Mouse (Mus musculus) layer of hippocampus, postnatal 25 days (tissue): ENCODE measurements at regions not wholly inside any gene's neighbourhood (a gene's known extent, or its start where the extent isn't known, plus 50 kb on each side); places are given as distances from the start of the nearest gene placed in this dataset.
"Not testable (repeated sequence)": the region's sequence is repeated elsewhere in the genome, so short reads cannot be mapped to it uniquely, and the experiment has no call there.

Source experiments
- DNase-seq, 2 experiments: peaks; one replicate each; pipeline ENCODE4 v3.0.0; 2022; ENCODE audit warnings: mixed read lengths in 2 of 2, low spot score in 1 of 2; ENCODE audit errors: extremely low spot score in 1 of 2

DNA sequence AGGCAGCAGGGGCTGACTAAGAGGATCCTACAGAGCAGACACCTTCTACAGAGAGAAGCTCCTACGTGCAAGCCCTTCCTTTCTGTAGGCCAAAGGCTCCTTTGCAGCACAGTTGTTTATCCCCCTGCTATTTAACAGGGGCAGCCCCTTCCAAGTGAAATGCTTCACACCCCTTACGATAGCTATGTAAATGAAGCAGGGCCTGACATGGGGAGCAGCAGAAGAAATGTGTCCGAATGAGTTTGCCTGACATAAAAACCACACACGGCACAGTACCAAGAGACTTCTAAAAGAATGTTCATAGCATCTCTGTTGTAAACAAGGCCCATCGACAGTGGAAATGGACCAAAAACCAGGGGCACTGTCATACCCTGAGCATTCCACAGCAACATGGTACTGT is 259.3 kb upstream of the Smim15 start:
- DNase-seq: no peak

GRCm38 (mm10) chr13:107781741-107782140 is 262.5 kb upstream of the Smim15 start:
- DNase-seq: no peak

- no peak for DNase-seq
These were observed 263.0 kb upstream of the Smim15 start for GRCm38 (mm10) chr13:107781221-107781620.

DNA sequence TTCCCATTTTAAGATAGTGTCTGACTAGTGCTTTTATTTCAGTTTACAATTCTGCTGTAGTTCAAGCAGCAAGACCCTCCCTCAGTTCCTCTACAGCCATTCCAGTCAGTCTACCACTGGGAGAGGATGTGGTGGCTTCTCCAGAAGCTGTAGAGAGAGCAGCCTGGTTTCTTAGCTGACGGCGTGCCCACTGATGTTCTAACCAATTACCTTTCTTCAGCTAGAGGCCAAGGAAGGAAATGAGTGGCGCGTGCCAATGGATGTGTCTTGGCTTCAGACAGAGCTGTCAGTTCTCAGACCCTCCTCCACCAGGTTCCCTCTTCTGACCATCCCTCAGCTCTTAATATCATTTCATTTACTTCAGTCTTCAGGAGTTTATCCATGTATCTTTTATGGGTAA is 264.7 kb upstream of the Smim15 start:
- no peak for DNase-seq

- not testable (repeated sequence) for DNase-seq
These were observed 269.7 kb upstream of the Smim15 start for GRCm38 (mm10) chr13:107774499-107774898.

- DNase-seq: no peak
These were observed 277.0 kb upstream of the Smim15 start for GRCm38 (mm10) chr13:107767262-107767624.

DNA sequence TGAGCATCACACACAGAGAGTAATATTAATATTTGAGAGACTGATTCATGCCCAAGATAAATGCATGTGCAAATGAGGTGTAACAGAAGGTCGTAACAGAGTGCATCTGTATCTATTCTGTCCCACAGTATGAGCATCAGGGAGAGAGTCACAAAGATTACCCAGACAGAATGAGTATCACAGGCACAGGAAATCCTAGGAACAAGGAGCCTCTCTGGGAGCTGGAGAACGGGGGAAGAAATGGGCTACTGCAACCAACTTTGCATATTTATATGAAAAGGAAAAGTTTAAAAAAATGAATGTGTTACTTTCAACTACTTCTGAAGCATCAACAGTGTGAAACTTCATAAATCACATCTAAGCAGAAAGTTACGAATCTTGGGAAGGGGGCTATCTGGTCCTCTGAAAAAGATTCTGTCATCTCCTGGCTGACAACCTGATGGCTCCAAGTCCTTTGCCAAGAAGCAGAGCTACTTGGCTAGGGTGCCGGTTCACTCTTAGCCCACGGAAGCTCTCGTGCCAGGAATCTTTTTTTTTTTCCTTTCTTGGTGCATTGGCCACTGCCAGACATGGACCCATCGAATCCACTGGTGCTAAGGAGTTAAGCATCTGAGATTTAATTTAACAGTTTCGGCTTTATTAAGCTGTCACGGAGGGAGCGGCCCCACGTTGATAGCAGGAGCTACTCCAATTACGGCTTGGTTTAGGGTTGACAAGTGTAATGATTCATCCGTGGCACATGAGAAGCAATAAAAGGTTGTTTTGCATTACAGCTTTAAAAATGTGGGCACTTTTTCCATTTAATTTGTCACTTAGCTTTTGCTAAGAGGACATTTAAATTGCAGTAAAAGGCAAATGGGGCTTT is 277.6 kb upstream of the Smim15 start:
- no peak for DNase-seq

GRCm38 (mm10) chr13:107763911-107764310 is 280.3 kb upstream of the Smim15 start:
- DNase-seq: no peak

DNA sequence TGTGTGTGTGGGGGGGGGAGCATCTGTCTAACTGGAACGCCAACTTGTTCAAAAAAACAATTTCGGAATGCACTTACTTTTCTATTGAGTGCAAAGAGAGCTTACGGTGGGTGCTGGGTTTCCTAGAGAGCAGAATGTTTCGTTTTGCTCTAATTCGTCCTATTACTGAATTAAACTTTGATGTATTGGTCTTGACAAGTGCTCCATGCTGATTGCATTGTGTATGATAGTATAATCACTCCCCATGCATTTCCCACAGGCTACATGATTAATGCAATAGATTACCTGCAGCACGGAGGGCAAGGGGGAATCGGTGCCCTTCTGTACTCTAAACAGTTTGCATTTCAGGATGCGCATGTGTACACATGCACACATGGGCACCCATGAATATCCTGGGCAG is 283.7 kb upstream of the Smim15 start:
- no peak for DNase-seq

DNA sequence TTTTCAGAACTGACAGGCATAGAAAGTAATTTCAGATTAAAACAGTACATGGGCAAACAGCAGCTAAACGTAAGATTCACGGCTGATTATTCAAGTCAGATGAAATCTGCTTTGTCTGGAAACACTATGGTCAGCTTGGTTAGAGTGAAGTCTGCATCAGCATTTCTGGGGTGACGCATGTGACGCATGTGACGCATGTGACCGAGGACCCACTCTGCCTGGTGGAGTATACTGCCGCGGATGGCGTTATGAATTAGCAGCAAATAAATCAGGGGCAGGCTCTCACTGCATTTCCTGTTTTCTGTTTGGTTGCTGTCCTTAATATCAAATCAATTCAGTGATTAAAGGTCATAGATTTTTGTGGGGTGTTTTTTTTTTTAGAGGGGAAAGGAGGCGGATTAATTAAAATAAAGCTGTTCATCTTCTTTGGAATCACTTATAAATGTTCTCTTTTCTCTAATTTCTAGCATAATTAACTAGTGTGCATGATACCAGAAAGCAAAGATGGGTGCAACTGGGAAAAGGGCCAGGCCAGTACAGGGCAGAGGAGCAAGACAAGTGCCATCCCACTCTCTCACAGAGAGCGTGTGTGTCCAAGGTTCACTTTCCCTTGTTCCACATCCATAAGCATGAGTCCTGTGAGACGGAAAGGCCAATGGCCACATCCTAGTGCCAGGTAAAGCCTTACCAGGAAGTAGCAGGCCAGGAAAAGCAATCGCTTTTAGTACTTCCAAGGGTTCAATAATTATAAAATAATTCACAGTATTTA is 285.7 kb upstream of the Smim15 start:
- DNase-seq: no peak

- DNase-seq: no peak
These were observed 291.5 kb upstream of the Smim15 start for GRCm38 (mm10) chr13:107752745-107753144.

GRCm38 (mm10) chr13:107743464-107744218 is 300.6 kb upstream of the Smim15 start:
- peak in 1 of 2 experiments; percentile 4 for DNase-seq

DNA sequence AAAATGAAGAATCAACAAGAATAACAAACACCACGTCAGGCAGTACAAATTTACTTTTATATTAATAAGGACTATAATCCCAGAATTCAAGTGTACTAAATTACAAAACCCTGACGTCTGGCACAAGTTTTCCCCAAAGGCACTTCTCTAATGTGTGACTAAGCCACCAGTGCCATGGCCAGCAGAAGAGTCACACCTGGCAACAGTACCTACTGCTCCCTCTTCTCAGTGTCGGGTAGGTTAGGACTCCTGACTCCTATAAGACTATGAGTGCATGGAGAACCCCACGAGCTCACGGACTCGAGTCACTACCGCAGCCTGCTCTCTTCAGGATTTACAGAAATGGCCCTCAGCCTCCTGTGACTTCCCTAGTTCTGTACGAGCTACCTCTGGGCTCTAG is 307.7 kb upstream of the Smim15 start:
- no peak for DNase-seq

GRCm38 (mm10) chr13:107734161-107734905 is 309.9 kb upstream of the Smim15 start:
- DNase-seq: no peak

DNA sequence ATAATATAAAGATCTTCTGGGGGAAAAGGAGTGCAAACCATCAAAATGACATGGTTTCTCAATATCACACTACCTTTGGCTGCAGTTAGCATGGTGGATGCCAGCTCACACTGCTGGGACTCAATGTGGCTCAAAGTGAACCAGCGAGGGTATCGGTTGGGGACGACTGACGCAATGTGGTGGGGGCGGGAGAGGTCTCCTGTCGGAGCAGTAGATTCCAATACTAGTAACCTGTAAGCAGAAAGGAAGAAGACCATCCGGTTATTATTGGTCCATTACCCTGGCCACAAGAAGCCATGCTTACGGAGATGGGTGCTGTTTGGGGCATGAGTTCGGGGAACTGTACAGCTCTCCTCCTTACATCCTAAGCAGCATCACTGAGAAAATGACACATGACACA is 313.3 kb upstream of the Smim15 start:
- no peak for DNase-seq

- DNase-seq: no peak
These were observed 317.8 kb upstream of the Smim15 start for GRCm38 (mm10) chr13:107726491-107726890.

DNA sequence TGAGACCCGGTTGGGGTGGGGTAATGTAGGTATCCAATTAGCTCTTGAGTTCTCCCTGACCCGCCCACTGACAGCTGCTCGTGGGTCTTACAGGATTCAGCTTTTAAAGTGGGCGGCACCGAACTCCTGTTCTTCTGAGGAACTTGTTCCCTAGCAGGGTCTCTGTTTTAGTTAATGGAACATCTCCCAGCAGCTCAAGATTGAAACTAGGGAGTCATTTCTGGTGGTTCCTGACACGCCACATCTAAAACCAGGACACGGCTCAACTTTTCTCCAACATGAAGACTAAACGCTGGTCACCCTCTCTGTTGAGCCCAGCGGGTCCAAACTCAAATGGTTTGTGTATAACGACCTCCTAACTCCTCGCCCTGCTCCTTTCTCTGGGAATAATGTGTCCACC is 322.3 kb upstream of the Smim15 start:
- DNase-seq: no peak

DNA sequence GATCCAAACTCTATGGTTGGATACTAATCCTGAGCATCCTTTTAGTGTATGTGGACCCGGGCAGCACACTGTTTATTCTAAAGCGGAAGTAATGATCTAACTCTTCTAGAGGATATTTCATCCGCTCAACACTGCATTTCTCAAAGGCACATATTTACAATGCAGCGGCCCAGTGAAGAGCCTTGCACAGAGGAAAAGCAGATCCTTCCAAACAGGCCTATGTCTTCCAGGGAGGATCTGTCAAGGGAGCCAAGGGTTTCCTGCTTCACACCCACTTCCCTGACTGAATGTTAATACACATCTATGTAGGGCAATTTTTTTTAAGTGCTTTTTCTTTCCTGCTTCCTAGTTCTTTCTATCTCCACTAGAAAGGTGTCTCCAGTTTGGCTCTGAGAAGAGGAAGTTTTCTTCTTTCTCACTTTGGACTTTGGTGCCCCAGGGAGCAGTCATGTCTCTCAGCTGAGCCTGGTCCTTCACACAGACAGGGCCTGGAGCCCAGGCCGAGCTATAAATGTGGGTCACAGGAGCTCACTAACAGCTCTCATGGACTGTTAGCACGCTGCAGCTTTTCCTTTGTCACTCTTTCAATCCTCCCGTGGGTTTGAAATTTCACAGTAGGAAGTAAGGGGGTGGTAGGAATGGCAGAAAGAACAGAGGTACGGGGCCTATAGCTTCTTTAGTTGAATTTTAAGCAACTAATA is 323.2 kb upstream of the Smim15 start:
- no peak for DNase-seq

- DNase-seq: no peak
These were observed 325.1 kb upstream of the Smim15 start for GRCm38 (mm10) chr13:107718973-107719620.
